Mouse (Mus musculus) neural tube, embryonic 11.5 days (tissue): ENCODE data around the gene Tmem8b. TPM values are rescaled to one million over a fixed set of nuclear protein-coding genes. Genes with fewer than 3 reads are reported as not detected.

Experiments
- ATAC-seq: fragments of 200-750 bp; cut with Nextera tagmentation; 2 replicates; pipeline ENCODE4 v1.8.0; 2017; ENCODE audit warnings: moderate number of reproducible peaks, mild to moderate bottlenecking, moderate TSS enrichment, moderate library complexity; ENCODE audit not compliant: insufficient read depth, low FRiP score, low TSS enrichment
- DNase-seq: peaks from one replicate; pipeline ENCODE4 v3.0.0-alpha.2; 2015; ENCODE audit warnings: low spot score
- H3K27ac ChIP-seq: fragments of 300-500 bp; sonication (generic); 2 replicates; pipeline ENCODE4 v1.5.1; 2014; ENCODE audit warnings: low read depth, mild to moderate bottlenecking, low read length
- H3K27me3 ChIP-seq: fragments of 300-500 bp; sonication (generic); 2 replicates; pipeline ENCODE4 v1.6.1; 2014; ENCODE audit warnings: mild to moderate bottlenecking, low read length, mixed read lengths; ENCODE audit not compliant: control insufficient read depth, insufficient read depth
- H3K36me3 ChIP-seq: fragments of 300-500 bp; sonication (generic); 2 replicates; pipeline ENCODE4 v1.6.1; 2014; ENCODE audit warnings: mild to moderate bottlenecking, low read length, moderate library complexity, mixed read lengths; ENCODE audit not compliant: control insufficient read depth, insufficient read depth
- H3K4me1 ChIP-seq: fragments of 300-500 bp; sonication (generic); 2 replicates; pipeline ENCODE4 v1.6.1; 2014; ENCODE audit warnings: low read length, mixed read lengths; ENCODE audit not compliant: control insufficient read depth, insufficient read depth
- H3K4me2 ChIP-seq: fragments of 300-500 bp; sonication (generic); 2 replicates; pipeline ENCODE4 v1.6.1; 2014; ENCODE audit warnings: low read depth, mild to moderate bottlenecking, moderate library complexity
- H3K4me3 ChIP-seq: fragments of 300-500 bp; sonication (generic); 2 replicates; pipeline ENCODE4 v1.5.1; 2014; ENCODE audit warnings: low read depth, low read length
- H3K9ac ChIP-seq: fragments of 300-500 bp; sonication (generic); 2 replicates; pipeline ENCODE4 v1.6.1; 2014; ENCODE audit warnings: mild to moderate bottlenecking, low read length
- H3K9me3 ChIP-seq: fragments of 300-500 bp; sonication (generic); 2 replicates; pipeline ENCODE4 v1.6.1; 2016; ENCODE audit warnings: low read length; ENCODE audit not compliant: control insufficient read depth
- WGBS: fragments of 180-500 bp; shearing (Covaris S2); extraction: QIAGEN DNeasy Blood & Tissue Kit; methylation state at CpG from one replicate; pipeline ENCODE4 v1.1.7; 2014; 5-methylcytosine and 5-hydroxymethylcytosine counted together
- polyA plus RNA-seq: library from polyadenylated mRNA; unstranded; fragments of >200 nt; fragmentation: Nextera tagmentation; extraction: Ambion mirVana; gene quantifications from 2 replicates; pipeline ENCODE4 v1.2.1, GENCODE M21; 2014

Tmem8b gene
- polyA plus RNA-seq, 1 experiment from 2014 or later = 5.7 TPM

DNA sequence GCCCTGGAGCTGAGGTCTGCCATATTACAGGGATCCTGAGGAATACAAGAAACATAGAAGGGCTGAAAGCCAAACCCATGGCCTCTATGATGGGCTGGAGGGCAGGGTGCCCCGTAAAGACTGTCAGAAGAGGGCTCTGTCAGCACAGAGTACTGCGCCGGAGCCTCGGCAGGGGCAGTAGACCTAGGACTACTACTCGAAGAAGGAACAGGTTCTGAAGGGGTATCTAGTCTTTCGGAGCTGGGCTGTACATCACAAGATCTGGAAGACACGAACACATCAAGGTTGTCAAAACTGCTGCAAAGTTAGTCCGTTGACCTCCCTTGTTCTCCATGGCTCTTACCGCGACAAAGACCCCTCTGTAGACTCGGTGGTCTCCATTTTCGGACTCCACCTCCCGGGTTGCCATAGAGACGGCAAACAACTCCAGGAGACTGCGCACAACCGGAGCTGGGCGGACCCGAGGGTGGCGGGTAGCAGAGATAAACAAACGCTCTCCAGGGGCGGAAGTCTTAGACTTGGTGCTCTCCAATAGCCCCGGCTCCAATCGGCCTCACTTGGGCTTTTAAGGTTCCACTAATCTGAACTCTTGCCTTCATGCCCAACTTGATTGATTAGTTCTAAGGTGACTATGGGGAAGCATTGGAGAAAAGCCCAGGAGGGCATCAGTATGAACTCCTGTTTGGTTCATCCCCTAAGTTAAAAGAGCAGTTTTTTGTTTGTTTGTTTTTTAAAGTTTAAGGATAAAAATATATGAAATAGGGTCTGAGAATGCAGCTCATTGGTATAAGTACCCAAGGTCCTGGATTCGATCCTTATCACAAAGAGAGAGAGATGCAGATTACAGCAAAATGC is 15.4 kb upstream of the Tmem8b start, which contains the start of gene Spag8:
Gene Spag8, minus strand, starts transcription at position 434 of the 855 bp plus-strand sequence.
- Histone ChIP-seq H3K4me3 (peak within 1 kb of the TSS; percentile 19; the same call in 1 of the 2 replicates), H3K9me3 (no peaks in the 10 kb centered on the region), H3K27ac (no peak within 1 kb of the TSS), H3K27me3 (no peaks in the 10 kb centered on the region), H3K4me2 (peak within 1 kb of the TSS; percentile 32), H3K36me3 (no peaks in the 10 kb centered on the region; the same call in 1 of the 2 replicates), H3K4me1 (peaks cover 7% of the 10 kb centered on the region; the same call in 1 of the 2 replicates), H3K9ac (no peak within 1 kb of the TSS; the same call in 1 of the 2 replicates)
- ATAC-seq (no peak), DNase-seq (peak; percentile 72)
- 17% methylated on average over 24 of the region's 24 CpGs for WGBS

DNA sequence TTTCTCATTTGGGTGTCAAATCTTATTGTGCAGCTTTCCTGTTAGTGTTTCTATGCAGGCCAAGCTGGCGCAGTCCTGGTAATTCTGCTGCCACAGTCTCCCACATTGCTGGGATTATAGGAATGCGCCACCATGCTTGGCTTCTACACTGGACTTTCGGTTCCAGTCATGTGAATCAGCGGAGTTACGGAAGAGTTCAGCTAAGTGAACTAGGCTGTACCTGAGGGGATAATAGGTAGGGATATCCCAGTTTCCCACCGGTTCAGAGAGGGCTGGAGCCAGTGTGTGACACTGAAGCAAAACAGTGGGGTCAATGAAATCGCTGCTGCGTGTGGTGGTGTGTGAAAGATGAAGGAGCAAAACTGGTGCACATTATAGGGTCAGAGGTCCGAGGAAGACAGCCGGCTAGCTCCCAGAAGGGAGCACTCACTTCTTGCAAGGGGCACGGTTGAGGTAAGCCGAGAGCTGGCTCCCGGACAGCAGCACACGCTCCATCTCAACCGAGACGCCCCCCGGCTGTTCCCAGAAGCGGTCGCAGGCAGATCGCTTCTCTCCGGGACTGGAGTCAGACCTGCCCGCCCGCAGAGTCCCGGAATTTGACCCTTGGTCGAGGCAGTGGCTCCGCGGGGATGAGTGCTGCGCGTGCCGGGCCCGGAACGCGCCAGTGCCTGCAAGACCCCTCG is 13.0 kb upstream of the Tmem8b start:
- Histone ChIP-seq H3K4me1 (peaks cover 7% of the 10 kb centered on the region; the same call in 1 of the 2 replicates), H3K9me3 (no peaks in the 10 kb centered on the region), H3K36me3 (no peaks in the 10 kb centered on the region), H3K4me3 (peak overlapping the region; percentile 79), H3K27ac (peak overlapping the region; percentile 83), H3K4me2 (peak overlapping the region; percentile 80), H3K9ac (peak overlapping the region; percentile 91), H3K27me3 (no peaks in the 10 kb centered on the region)
- ATAC-seq (peak; percentile 35), DNase-seq (no peak)
- WGBS = 8% methylated on average over 26 of the region's 34 CpGs

DNA sequence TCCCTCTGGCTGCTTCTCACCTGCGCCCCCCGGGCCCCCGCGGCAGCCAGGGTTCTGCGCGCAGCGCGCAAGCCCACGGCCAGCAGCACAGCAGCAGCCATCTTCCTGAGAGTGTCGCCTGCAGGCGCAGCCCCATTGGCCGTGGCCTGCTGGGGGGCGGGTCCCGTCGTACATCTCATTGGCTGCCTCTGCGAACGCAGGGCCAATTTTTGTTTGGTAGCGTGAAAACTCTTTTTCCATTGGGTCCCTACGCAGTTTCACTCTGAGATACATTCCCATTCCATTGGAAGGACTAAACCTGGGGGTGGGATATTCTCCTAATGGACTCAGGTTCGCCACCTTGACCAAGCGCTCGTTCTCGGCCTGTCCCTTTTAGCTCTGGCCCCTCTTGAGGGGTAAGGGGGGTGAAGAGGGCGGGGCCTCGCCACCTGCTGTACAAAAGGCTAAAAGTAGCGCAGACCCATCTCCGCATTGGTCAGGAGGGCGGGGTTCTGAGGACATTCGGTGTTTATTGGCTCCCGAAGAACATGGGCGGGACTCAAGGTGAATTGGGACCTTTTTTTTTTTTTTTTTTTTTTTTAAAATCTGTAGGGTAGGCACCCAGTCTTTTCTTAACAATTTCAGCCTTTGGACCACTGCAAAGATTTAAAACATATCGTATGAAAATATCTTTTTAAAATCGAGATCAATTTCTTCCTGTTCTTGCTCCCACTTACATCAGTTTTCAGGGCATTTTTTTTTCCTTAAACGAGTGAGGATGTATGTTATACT is 12.2 kb upstream of the Tmem8b start, which contains the start of gene Hint2:
Gene Hint2, minus strand, starts transcription at position 128 of the 771 bp plus-strand sequence.
- peak within 1 kb of the TSS; percentile 91 for H3K9ac ChIP-seq
- H3K27me3 ChIP-seq = no peaks in the 10 kb centered on the region
- H3K36me3 ChIP-seq = no peaks in the 10 kb centered on the region
- ATAC-seq = peak; percentile 97
- peak within 1 kb of the TSS; percentile 80 for H3K4me2 ChIP-seq
- WGBS = 1% methylated on average over 34 of the region's 34 CpGs
- H3K27ac ChIP-seq = peak within 1 kb of the TSS; percentile 83
- no peaks in the 10 kb centered on the region for H3K9me3 ChIP-seq
- peak; percentile 95 for DNase-seq
- peak within 1 kb of the TSS; percentile 79 for H3K4me3 ChIP-seq
- H3K4me1 ChIP-seq = peaks cover 7% of the 10 kb centered on the region; the same call in 1 of the 2 replicates

DNA sequence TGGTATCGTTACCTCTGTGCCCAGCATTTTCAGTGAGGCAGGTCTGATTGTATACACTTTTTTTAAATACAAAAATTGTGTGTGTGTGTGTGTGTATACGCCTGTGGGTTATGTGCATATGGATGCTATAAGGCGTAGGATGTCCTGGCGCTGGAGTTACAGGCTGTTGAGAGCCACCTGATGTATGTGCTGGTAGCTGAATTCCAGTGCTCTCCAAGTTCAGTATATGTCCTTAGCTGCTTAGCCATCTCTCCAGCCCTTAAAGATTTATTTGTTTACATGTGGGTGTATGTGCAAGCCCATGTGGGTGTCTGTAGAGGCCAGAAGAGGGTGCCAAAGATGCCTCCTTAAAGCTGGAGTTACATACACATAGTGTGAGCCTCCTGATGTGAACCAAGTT is 11.6 kb upstream of the Tmem8b start:
- H3K9me3 ChIP-seq = no peaks in the 10 kb centered on the region
- H3K4me3 ChIP-seq = no peak overlapping the region
- DNase-seq (no peak), ATAC-seq (no peak)
- H3K4me2 ChIP-seq = no peak overlapping the region
- 61% methylated on average over 4 of the region's 4 CpGs for WGBS
- no peak overlapping the region for H3K9ac ChIP-seq
- H3K27me3 ChIP-seq = no peaks in the 10 kb centered on the region
- no peak overlapping the region for H3K27ac ChIP-seq
- no peaks in the 10 kb centered on the region for H3K36me3 ChIP-seq
- H3K4me1 ChIP-seq = peaks cover 7% of the 10 kb centered on the region; the same call in 1 of the 2 replicates

DNA sequence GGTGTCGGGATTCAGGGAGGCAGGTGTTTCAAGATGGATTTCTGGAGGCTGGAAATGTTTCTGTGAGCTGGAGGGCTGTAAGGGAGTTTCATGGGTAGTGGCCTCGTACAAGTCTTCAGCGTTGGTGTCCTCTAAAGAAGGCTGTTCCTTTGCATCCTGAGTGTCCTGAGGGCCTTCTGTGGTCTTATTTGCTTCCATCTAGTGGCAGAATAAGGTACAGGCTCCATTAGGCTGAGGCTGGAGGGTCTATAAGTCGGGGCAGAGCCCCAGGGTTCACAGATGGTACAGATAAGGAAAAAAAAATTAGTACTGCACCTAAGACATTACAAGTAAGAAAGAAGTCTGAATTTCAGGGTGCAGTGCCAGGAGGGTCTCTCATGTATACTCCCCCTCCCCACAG is 2.4 kb upstream of the Tmem8b start:
- no peak for DNase-seq
- H3K27ac ChIP-seq = no peak overlapping the region
- ATAC-seq = no peak
- WGBS = 21% methylated on average over 4 of the region's 4 CpGs
- H3K4me2 ChIP-seq = no peak overlapping the region
- no peaks in the 10 kb centered on the region for H3K9me3 ChIP-seq
- no peaks in the 10 kb centered on the region for H3K36me3 ChIP-seq
- 0 out of 2 replicates have a peak, but pooled peaks cover 7% of the 10 kb centered on the region for H3K4me1 ChIP-seq
- H3K27me3 ChIP-seq = 0 out of 2 replicates have a peak, but pooled peaks cover 7% of the 10 kb centered on the region
- H3K4me3 ChIP-seq = no peak overlapping the region
- no peak overlapping the region for H3K9ac ChIP-seq

DNA sequence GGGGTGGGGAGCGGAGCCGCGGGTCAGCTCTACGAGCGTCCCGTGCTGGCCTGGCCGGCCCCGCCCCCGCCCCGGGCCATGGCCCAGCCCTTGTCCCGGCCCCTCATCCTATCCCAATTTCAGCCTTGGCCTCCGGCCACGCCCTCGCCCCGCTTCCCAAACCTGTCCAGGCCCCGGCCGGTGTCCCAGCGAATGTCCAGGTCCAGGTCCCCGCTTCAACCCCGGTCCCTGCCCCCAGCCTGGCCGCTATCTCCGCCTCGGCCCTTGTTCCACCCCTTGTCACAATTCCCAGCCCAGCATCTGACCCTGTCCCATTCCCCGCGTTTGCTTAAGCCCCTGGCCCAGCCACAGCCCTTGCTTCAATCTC is 640 bp downstream of the Tmem8b start:
- peak overlapping the region; percentile 77 for H3K9ac ChIP-seq
- H3K27ac ChIP-seq = 0 out of 2 replicates have a peak overlapping the region, but pooled peaks have one; percentile 5
- H3K4me3 ChIP-seq = peak overlapping the region; percentile 69
- H3K36me3 ChIP-seq = no peaks in the 10 kb centered on the region
- ATAC-seq (peak; percentile 76), DNase-seq (no peak)
- H3K4me2 ChIP-seq = peak overlapping the region; percentile 91
- H3K27me3 ChIP-seq = 0 out of 2 replicates have a peak, but pooled peaks cover 6% of the 10 kb centered on the region
- H3K4me1 ChIP-seq = 0 out of 2 replicates have a peak, but pooled peaks cover 7% of the 10 kb centered on the region
- WGBS = under 1% methylated on average over 13 of the region's 25 CpGs
- no peaks in the 10 kb centered on the region for H3K9me3 ChIP-seq

DNA sequence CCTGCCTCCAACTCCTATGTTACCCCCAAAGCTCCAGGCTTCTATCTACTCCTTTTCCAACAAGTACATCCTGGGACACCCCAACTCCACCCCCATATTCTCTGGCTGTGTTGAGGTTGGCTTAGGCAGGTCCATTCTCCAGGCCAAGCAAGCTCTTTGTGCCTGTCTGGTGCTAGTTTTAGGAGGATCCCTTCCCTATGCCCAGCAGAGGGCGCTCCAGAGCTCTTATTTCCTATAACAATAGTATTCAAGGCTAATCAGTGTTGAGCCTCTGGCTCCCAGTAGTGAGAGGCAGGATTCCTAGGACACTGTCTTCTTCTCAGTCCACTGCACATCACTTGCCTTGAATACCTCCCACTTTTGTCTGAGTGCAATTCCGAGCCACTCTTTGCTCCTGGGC is 3.3 kb downstream of the Tmem8b start:
- ATAC-seq (no peak; the same call in 1 of the 2 replicates), DNase-seq (peak; percentile 90)
- H3K4me1 ChIP-seq = 0 out of 2 replicates have a peak, but pooled peaks cover 7% of the 10 kb centered on the region
- no peak overlapping the region for H3K27ac ChIP-seq
- H3K9me3 ChIP-seq = no peaks in the 10 kb centered on the region
- no peak overlapping the region for H3K4me3 ChIP-seq
- H3K27me3 ChIP-seq = no peaks in the 10 kb centered on the region
- no peaks in the 10 kb centered on the region for H3K36me3 ChIP-seq
- H3K9ac ChIP-seq = no peak overlapping the region
- 5% methylated on average over 2 of the region's 2 CpGs for WGBS
- H3K4me2 ChIP-seq = no peak overlapping the region

DNA sequence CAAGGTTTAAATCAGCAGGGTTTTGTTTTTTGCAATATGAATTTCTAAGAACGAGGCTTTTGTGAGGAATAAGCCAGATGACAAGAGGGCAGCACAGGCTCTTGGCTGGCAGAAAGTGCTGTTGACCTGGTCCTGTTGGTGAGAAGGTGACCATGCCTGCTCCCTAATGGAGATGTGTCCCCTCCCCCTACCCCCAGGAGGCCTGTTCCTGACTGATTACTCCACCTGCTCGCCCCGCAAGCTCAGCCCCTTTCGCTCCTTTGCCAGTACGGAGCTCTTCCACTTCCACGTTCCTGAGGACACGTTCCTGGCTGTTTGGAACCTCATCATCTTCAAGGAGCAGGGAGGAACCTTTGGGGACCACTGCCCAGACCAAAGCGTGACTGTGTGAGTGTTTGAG is 4.9 kb downstream of the Tmem8b start:
- H3K27me3 ChIP-seq = no peaks in the 10 kb centered on the region
- H3K36me3 ChIP-seq = no peaks in the 10 kb centered on the region
- DNase-seq = no peak
- 77% methylated on average over 8 of the region's 8 CpGs for WGBS
- H3K4me2 ChIP-seq = no peak overlapping the region
- no peaks in the 10 kb centered on the region for H3K9me3 ChIP-seq
- H3K4me1 ChIP-seq = 0 out of 2 replicates have a peak, but pooled peaks cover 4% of the 10 kb centered on the region
- no peak overlapping the region for H3K4me3 ChIP-seq
- H3K9ac ChIP-seq = no peak overlapping the region
- ATAC-seq = no peak
- H3K27ac ChIP-seq = no peak overlapping the region
